Mouse (Mus musculus): Measurements from ENCODE around the gene Rnf187. TPM values are rescaled to one million over a fixed set of nuclear protein-coding genes. Genes with fewer than 3 reads are reported as not detected.

The Rnf187 gene
- polyA plus RNA-seq, 1 experiment from 2014 or later = 601 TPM

DNA sequence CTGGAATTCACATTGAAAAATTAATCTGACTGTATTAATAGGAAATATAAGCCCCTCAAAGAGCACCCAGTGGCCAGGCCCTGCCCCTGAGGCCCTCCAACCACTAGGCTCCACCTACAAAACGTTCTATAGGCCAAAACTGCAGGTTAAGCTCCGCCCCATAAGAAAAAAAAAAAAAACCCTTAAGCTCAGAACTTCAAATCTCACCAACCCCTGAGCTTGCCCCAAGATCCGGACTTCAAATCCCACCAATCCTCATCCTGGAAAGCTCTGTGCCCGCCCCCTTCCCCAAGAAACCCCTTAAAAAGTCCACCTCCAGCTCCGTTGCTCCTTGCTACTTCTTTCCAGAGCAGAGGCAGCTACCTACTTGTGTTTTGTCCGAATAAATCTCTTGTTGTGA, 33.9 kb downstream of the Rnf187 start:
- 0 out of 2 replicates have a peak overlapping the region, but pooled peaks have one; percentile 87 for H3K4me2 ChIP-seq

DNA sequence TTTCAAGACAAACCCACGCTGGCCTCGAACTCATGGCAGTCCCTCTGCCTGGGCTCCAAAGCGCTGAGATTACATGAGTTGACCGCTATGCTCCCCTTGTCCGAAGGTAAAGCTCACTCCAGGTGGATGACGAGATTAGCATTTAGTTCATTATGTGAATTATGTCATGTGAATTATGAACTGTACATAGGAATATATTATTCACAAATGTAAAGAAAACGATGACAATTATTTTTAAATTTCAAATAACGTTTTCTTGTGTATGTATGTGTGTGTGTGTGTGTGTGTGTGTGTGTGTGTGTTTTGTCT, 34.4 kb downstream of the Rnf187 start:
- Histone ChIP-seq H3K9ac (peak overlapping the region; percentile 53; the same call in 1 of the 2 replicates), H3K4me2 (peak overlapping the region; percentile 87), H3K9me3 (no peaks in the 10 kb centered on the region), H3K4me1 (replicated peaks) (peaks cover 24% of the 10 kb centered on the region), H3K27ac (replicated peaks) (peak overlapping the region; percentile 84; the same call in 1 of the 2 replicates), H3K4me3 (peak overlapping the region; percentile 63), H3K27me3 (no peaks in the 10 kb centered on the region), H3K36me3 (peaks cover 23% of the 10 kb centered on the region)
- 5% methylated on average over 8 of the region's 8 CpGs for WGBS
- peak; percentile 21; the same call in 1 of the 2 replicates for ATAC-seq (ENCODE audit: low read depth)

More for the DNA sequence above, 33.9 kb downstream of the Rnf187 start:
- Histone ChIP-seq H3K27ac (replicated peaks) (no peak overlapping the region), H3K9me3 (no peaks in the 10 kb centered on the region), H3K36me3 (peaks cover 22% of the 10 kb centered on the region), H3K4me1 (replicated peaks) (peaks cover 23% of the 10 kb centered on the region), H3K4me3 (no peak overlapping the region), H3K9ac (no peak overlapping the region), H3K27me3 (no peaks in the 10 kb centered on the region)
- no peak for ATAC-seq (ENCODE audit: low read depth)
- WGBS = 49% methylated on average over 6 of the region's 6 CpGs

DNA sequence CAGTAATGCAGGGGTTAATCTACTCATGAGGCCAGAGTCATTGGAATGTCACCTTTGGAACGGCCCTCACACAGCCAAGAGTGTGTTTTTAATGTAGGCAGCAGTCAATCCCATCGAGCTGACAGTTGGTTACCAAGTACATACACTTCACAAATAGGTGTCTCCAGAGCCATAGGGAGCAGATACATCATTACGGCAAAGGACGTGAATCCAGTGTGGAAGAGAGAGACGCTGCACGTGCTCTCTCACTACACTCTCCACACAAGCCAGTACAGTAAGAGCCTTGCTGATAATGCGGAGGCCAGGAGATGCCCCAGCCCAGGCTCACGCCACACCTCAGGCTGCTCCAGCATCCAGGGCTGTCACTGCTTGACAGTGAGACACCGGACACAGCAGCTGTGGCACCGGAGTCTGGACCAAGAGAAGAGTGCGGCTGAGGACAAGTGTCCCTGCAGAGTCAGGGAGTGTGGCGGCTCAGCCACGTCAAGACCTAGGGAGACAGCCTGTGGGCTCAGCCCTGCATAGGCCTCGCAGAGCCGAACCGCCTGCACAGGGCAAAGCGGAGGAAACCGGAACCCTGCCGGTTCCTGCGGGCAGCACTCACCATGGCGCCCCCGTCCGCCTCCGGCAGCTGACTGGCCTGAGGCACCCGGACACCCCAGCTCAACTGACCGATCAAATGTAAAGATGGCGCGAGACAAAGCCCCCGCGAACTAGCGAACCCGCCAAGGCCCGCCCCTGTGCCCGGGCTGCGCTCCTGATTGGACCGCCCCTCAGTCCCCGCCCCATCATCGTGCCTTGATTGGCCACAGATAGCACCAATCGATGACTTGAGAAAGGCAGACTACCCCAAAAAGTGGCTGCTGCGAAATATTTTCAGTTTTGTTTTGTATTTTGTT, 35.0 kb downstream of the Rnf187 start, which contains the start of gene Zfp39:
Zfp39 (minus strand) TSS at position 715 of the 899 bp plus-strand sequence.
- Histone ChIP-seq H3K9ac (peak within 1 kb of the TSS; percentile 89), H3K27ac (replicated peaks) (peak within 1 kb of the TSS; percentile 84), H3K9me3 (no peaks in the 10 kb centered on the region), H3K27me3 (no peaks in the 10 kb centered on the region), H3K36me3 (peaks cover 29% of the 10 kb centered on the region), H3K4me1 (replicated peaks) (peaks cover 30% of the 10 kb centered on the region), H3K4me3 (peak within 1 kb of the TSS; percentile 63), H3K4me2 (peak within 1 kb of the TSS; percentile 87)
- ATAC-seq (ENCODE audit: low read depth) = peak; percentile 99
- WGBS = under 1% methylated on average over 40 of the region's 40 CpGs

DNA sequence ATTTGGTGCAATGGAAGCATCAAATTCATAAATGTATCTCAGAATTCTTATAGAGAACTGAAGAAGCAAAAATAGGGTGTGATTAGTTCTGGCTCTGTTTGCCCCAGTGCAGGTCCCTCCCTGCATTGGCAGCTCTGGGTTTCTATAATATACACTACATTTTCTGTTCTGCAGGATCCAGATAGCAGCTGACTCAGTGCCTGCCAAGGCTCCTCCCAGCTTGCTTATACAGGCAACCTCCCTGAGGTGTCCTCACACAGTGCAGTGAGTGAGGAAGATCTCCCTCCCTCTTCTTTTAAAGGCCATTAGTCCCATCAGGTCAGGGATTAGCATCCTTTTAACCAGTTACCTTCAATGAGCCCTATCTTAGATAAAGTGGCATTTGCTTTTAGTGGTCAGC, 37.6 kb downstream of the Rnf187 start:
- H3K27ac ChIP-seq (replicated peaks) = no peak overlapping the region
- H3K9ac ChIP-seq = 0 out of 2 replicates have a peak overlapping the region, but pooled peaks have one; percentile 17
- ATAC-seq (ENCODE audit: low read depth) = no peak
- H3K36me3 ChIP-seq = peaks cover 47% of the 10 kb centered on the region
- no peak overlapping the region for H3K4me2 ChIP-seq
- H3K27me3 ChIP-seq = no peaks in the 10 kb centered on the region
- H3K4me1 ChIP-seq (replicated peaks) = peaks cover 33% of the 10 kb centered on the region
- H3K4me3 ChIP-seq = no peak overlapping the region
- no peaks in the 10 kb centered on the region for H3K9me3 ChIP-seq

DNA sequence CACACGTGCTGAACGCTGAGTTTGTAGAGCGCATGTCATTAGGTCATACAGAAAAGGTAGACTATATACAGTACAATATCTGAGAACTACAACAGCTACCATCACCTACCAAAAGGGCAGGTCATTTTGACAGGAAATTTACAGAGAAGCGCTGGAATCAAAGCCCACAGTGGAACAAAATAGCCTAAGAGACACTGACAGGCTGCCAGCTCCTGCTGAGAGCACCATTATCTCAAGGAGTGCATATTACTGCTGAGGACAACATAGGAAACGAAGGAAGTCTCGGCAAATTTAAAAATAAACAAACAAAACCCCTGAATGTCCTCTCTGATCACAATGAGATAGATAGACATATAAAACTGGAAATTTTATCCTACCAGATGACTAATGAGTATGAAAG, 41.2 kb downstream of the Rnf187 start:
- Histone ChIP-seq H3K4me3 (no peak overlapping the region), H3K4me2 (no peak overlapping the region), H3K27me3 (no peaks in the 10 kb centered on the region), H3K36me3 (peaks cover 71% of the 10 kb centered on the region), H3K9ac (no peak overlapping the region), H3K27ac (replicated peaks) (no peak overlapping the region), H3K9me3 (no peaks in the 10 kb centered on the region), H3K4me1 (replicated peaks) (peaks cover 22% of the 10 kb centered on the region)
- ATAC-seq (ENCODE audit: low read depth) = no peak
- WGBS = 81% methylated on average over 6 of the region's 6 CpGs

DNA sequence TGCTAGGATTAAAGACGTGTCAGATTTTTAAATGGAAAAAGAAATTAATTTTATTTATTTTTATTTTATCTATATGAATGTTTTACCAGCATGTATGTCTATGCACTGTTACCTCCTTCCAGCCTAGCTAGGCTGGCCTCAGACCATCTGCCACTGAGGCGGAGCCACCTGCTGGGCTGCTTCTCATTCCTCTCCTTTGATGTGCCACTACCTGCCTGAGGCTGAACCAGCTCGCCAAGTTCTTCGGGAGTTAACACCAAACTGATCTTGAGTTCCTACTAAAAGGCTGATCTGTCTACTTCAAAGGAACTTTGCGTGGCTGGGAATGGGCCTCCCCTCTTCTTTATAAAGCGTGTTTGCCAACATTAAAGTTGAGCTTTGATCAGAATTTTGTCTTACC, 44.3 kb downstream of the Rnf187 start:
- Histone ChIP-seq H3K9me3 (no peaks in the 10 kb centered on the region), H3K27ac (replicated peaks) (no peak overlapping the region), H3K4me1 (replicated peaks) (peaks cover 10% of the 10 kb centered on the region; the same call in 1 of the 2 replicates), H3K4me3 (no peak overlapping the region), H3K27me3 (no peaks in the 10 kb centered on the region), H3K36me3 (peaks cover 77% of the 10 kb centered on the region), H3K4me2 (no peak overlapping the region), H3K9ac (no peak overlapping the region)
- 76% methylated on average over 6 of the region's 6 CpGs for WGBS
- no peak for ATAC-seq (ENCODE audit: low read depth)

DNA sequence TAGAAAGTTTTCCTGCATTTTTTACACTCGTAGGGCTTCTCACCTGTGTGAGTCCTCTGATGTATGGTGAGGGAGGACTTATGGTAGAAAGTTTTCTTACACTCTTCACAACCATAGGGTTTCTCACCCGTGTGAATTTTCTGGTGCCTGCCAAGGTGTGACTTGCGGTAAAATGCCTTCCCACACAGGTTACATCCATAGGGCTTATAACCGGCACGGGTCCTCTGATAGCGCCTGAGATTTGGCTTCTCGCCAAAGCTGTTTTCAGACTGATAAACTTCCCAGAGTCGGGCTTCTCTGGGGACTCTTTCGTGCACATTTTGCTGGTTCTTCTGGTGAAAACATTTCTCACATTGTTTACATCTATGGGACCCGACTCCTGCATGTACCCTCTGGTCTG, 48.2 kb downstream of the Rnf187 start:
- H3K4me2 ChIP-seq = no peak overlapping the region

DNA sequence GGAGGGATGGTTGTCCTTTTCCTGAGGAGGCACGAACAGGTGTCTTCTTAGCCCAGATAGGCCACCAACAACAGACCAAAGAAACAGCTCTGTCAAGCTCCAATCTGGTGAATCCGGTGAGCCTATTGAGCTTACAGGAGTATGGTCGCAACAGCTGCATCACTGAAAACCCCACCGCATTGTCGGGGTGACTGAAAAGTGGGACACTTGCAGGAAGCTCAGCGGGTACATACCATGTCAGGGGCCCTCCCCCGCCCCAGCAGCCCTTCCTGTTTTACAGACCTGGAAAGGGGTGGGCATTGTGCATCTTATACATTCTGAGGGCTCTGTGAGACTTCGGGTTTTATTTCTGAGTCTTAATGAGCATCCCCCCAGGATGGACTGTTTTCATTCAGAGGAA, 55.0 kb downstream of the Rnf187 start:
- Histone ChIP-seq H3K4me2 (no peak overlapping the region), H3K36me3 (peaks cover 62% of the 10 kb centered on the region), H3K9ac (no peak overlapping the region), H3K4me3 (no peak overlapping the region), H3K9me3 (no peaks in the 10 kb centered on the region), H3K27me3 (no peaks in the 10 kb centered on the region), H3K4me1 (replicated peaks) (no peaks in the 10 kb centered on the region), H3K27ac (replicated peaks) (no peak overlapping the region)
- ATAC-seq (ENCODE audit: low read depth) = no peak
- 87% methylated on average over 8 of the region's 8 CpGs for WGBS

More for the DNA sequence above, 48.2 kb downstream of the Rnf187 start:
- Histone ChIP-seq H3K4me1 (replicated peaks) (no peaks in the 10 kb centered on the region), H3K27me3 (no peaks in the 10 kb centered on the region), H3K9ac (no peak overlapping the region), H3K27ac (replicated peaks) (no peak overlapping the region), H3K36me3 (peaks cover 63% of the 10 kb centered on the region), H3K9me3 (no peaks in the 10 kb centered on the region), H3K4me3 (no peak overlapping the region)
- ATAC-seq (ENCODE audit: low read depth) = no peak
- 92% methylated on average over 10 of the region's 10 CpGs for WGBS

Small RNA genes within 50 kb of the gene (microRNA-seq; reads per million reads assigned to microRNA genes)
- gene Gm44313 = not detected

Other genes with a start within 250 kb of the Rnf187 start
- not detected in 2 replicates for gene Olfr319, start 239.8 kb downstream of the Rnf187 start, polyA plus RNA-seq (2015; fragmentation: Nextera tagmentation; extraction: Ambion mirVana)
- not detected in 2 replicates for gene Olfr318, start 214.9 kb downstream of the Rnf187 start, polyA plus RNA-seq (2015; fragmentation: Nextera tagmentation; extraction: Ambion mirVana)
- gene Olfr317, start 199.7 kb downstream of the Rnf187 start, polyA plus RNA-seq (2015; fragmentation: Nextera tagmentation; extraction: Ambion mirVana) = 0.14 and 0.20 TPM in 2 replicates
- gene Olfr316, start 186.2 kb downstream of the Rnf187 start, polyA plus RNA-seq (2015; fragmentation: Nextera tagmentation; extraction: Ambion mirVana) = not detected in 2 replicates
- not detected in 2 replicates for gene Olfr315, start 165.7 kb downstream of the Rnf187 start, polyA plus RNA-seq (2015; fragmentation: Nextera tagmentation; extraction: Ambion mirVana)
- not detected in 2 replicates for gene Olfr314, start 156.0 kb downstream of the Rnf187 start, polyA plus RNA-seq (2015; fragmentation: Nextera tagmentation; extraction: Ambion mirVana)
- gene Fam183b, start 137.0 kb downstream of the Rnf187 start, polyA plus RNA-seq (2015; fragmentation: Nextera tagmentation; extraction: Ambion mirVana) = 7.7 and 7.8 TPM in 2 replicates
- gene Olfr313, start 123.9 kb downstream of the Rnf187 start, polyA plus RNA-seq (2015; fragmentation: Nextera tagmentation; extraction: Ambion mirVana) = not detected in 2 replicates
- gene Olfr312, start 109.7 kb downstream of the Rnf187 start, polyA plus RNA-seq (2015; fragmentation: Nextera tagmentation; extraction: Ambion mirVana) = not detected in 2 replicates
- not detected in 2 replicates for gene Olfr311, start 99.7 kb downstream of the Rnf187 start, polyA plus RNA-seq (2015; fragmentation: Nextera tagmentation; extraction: Ambion mirVana)
- gene Gm12258, start 91.8 kb downstream of the Rnf187 start, polyA plus RNA-seq (2015; fragmentation: Nextera tagmentation; extraction: Ambion mirVana) = 19.1 and 22.3 TPM in 2 replicates
- gene 2810021J22Rik, start 71.7 kb downstream of the Rnf187 start, polyA plus RNA-seq (2015; fragmentation: Nextera tagmentation; extraction: Ambion mirVana) = 11.1 and 13.0 TPM in 2 replicates
- gene Zfp39, start 34.7 kb downstream of the Rnf187 start, polyA plus RNA-seq (2015; fragmentation: Nextera tagmentation; extraction: Ambion mirVana) = 6.3 and 7.8 TPM in 2 replicates
- gene Btnl10, start 21.0 kb downstream of the Rnf187 start, polyA plus RNA-seq (2015; fragmentation: Nextera tagmentation; extraction: Ambion mirVana) = not detected in 2 replicates
- 278 and 296 TPM in 2 replicates for gene Hist3h2ba, start 10.0 kb upstream of the Rnf187 start, polyA plus RNA-seq (2015; fragmentation: Nextera tagmentation; extraction: Ambion mirVana)
- gene Hist3h2a, start 15.8 kb upstream of the Rnf187 start, polyA plus RNA-seq (2015; fragmentation: Nextera tagmentation; extraction: Ambion mirVana) = 124 and 126 TPM in 2 replicates
- gene Trim17, start 15.8 kb upstream of the Rnf187 start, polyA plus RNA-seq (2015; fragmentation: Nextera tagmentation; extraction: Ambion mirVana) = 0.90 and 1.3 TPM in 2 replicates
- 19.7 and 20.2 TPM in 2 replicates for gene Trim11, start 39.2 kb upstream of the Rnf187 start, polyA plus RNA-seq (2015; fragmentation: Nextera tagmentation; extraction: Ambion mirVana)
- gene Obscn, start 197.5 kb upstream of the Rnf187 start, polyA plus RNA-seq (2015; fragmentation: Nextera tagmentation; extraction: Ambion mirVana) = 0.27 and 0.55 TPM in 2 replicates
- 6.0 and 6.3 TPM in 2 replicates for gene Iba57, start 224.8 kb upstream of the Rnf187 start, polyA plus RNA-seq (2015; fragmentation: Nextera tagmentation; extraction: Ambion mirVana)
- 0.17 TPM in 1 of 2 replicates, not detected in the other for gene Gjc2, start 244.3 kb upstream of the Rnf187 start, polyA plus RNA-seq (2015; fragmentation: Nextera tagmentation; extraction: Ambion mirVana)